Mouse (Mus musculus) lung, adult 18-20 months (tissue): ENCODE results near the gene Tpd52l1.
A peak's percentile ranks its signal among the peaks of the same experiment; 100 is the strongest.

ENCODE experiments used
- DNase-seq, 2 experiments: peaks; one replicate each; pipeline ENCODE4 v3.0.0; 2022; ENCODE audit warnings: mixed read lengths in 2 of 2

Gene Tpd52l1

DNA sequence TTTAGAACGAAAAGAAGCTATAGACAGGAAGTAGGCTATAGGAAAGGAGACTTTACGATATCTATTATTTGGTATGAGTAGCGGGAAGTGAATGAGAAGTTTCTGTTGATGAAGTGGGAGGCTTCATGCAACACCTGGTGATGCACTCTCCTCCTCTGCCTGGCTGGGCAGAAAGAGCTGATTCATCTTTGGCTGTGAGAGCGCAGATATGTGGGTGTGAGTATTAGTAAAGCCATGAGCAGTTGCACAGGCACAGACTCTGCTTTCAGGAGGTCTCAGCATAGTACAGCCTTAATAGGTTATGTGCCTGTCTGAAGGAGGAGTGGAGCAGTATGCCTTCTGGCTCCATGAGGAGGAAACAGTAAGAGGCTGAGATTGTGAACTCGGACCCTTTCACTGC is 109.3 kb downstream of the Tpd52l1 start:
- no peak for DNase-seq

DNA sequence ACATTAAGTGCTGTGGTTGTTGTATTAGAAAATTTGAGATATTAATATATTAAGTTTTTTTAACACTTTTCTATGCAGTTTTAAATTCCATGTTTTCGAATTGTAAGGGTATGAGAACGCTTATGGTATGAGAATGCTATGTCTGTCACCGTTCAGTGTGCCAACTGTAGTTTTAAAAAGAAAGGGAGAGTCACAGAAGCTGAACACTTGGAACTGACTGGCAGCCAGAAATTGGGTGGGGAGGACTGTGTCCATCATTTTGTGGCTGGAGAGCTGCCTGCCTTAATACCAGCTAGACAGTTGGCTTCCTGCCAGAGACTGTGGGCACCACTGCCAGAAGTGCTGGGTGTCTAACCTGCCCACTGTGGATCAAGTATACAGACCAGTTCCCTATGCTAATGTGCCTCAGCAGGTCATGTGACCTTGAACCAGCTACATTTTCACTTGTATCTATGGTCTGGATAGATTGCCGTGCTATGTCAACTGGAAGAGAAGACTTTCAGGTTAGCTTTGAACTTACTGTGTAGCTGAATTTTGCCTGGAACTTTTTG is 114.5 kb downstream of the Tpd52l1 start:
- DNase-seq: no peak

DNA sequence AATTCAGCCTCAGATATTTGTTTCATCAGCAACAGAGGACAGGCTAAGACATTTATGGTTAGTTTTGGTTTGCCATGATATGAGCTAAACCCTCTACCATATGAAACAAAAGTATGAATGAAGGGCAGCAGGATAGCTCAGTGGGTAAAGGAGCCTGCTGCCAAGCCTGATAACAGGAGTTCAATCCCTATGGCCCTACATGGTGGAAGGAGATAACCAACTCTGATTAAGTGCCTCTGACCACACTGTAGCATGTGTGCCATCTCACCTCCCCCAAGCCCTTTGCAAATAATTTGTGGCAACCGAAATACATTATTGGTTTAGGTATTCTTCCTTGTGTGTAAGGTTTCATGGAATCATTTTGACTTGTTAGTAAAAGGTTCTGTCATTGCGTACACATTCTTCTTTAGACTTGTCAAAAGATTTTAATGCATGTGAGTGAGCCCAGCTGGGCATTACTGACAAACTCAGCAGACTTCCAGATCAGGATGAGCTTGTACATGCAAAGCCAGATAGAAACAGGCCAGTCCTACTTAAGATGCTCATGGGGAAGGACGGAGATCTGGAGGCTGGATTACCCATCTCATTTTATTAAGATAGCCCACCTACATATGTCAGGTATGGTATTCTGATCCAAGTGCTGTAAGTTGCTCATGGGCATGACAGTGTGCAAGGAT is 115.3 kb downstream of the Tpd52l1 start:
- no peak for DNase-seq

DNA sequence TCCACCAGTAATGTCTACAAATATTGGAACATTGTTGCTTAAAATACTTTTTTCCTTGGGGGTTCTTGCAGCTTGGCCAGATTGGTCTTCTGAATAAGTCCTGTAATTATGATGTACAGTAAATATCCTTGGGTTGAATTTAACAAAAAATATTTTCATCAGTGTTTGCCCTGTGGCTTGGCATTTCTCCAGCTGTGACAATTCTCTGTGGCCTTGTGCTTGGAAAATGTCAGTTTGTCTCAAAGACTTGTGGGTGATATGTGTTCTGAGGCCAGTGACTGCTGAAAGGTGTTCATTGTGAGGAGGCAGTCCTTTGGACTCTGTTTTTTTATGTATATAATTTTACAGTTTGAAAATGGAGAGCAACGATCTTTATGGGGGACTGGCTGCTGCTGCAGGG is 116.3 kb downstream of the Tpd52l1 start:
- DNase-seq: no peak

DNA sequence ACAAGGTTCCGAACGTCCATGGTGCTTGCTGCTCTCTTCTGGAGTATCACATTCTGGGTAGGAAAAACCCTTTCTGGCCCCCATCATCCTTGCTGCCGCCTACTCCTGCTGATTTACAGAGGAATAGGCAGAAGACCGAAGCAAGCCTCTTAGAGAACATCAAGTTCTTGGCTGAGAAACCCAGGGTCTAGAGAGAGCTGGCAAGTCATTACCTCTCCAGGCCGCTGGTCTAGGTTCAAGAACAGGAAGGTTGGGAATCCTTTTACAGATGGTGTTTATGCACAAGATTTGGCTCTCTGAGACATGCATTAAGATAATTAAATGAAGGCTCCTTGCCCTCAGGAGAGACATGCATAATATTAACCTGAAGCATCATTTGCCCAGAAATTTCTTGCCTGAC is 127.3 kb downstream of the Tpd52l1 start:
- DNase-seq: no peak

DNA sequence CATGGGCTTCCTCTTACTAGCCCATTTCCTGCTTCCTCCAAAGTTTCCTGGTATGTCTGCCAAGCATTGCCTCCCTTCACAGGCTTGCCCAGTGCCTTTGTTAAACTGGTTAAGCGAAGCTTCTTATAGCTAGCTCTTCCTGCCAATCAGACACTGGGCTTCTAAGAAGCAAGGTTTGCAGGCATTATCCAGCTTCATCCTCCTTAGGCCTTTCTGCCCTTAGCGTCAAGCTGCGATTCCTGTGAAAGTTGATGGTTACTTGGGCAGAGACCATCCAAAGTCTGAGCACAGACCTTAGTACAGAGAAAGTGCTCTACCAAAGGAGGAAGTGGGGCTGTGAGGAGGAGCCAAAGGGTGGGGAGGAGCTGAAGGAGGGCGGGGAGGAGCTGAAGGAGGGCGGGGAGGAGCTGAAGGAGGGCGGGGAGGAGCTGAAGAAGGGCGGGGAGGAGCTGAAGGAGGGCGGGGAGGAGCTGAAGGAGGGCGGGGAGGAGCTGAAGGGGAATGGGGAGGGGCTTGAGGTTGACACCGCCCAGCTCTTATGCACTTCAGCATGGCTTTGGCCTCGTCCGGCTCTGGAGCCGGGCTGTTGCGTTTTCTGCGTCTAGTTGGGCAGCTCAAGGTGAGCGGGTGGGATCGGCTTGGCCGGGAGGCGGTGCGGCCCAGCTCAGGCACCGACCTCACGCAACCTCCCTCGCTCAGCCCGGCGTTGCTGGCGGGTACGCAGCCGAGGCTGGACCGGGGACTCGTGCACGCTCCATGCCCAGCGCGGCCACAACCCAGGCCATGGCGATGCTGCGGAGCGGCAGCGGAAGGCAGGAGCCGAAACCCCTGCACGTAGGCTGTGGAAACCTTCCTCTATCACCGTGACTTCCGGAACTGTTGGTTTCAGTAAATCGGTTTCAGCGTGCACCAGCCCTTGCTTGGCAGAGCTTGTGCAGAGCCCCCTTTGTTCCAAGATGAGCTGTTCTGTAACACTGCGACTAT is 132.6 kb downstream of the Tpd52l1 start, which contains the start of gene Hddc2:
TSS of gene Hddc2 (plus strand) at position 519 of the 984 bp plus-strand sequence.
- peak; percentile 73 to 75 for DNase-seq

DNA sequence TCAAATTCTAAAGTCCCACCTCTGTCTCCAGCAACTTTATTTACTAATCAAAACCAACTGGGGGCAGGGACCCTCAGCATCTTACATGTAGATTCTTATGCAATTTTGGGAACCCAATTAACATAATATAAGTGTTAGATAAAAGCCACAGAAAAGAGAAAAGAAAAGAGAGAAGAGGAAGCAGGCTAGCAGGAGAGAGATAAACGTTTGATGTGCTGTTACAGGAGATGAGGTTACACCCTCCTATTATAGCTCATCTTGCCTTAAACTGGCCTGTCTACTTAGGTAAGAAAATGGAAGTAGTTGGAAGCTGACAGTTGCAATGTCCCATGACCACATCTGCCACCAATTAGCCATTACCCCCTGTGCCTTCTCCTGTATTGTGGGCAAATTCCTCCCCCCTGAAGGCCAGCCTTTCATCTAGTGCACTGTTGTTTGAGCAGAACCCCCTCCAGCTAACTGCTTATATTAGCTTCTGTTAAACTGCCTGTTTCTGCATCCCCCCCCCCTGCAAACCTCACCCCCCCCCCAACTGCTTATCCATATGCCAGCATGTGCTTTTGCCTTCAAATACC is 138.6 kb downstream of the Tpd52l1 start:
- DNase-seq: no peak

DNA sequence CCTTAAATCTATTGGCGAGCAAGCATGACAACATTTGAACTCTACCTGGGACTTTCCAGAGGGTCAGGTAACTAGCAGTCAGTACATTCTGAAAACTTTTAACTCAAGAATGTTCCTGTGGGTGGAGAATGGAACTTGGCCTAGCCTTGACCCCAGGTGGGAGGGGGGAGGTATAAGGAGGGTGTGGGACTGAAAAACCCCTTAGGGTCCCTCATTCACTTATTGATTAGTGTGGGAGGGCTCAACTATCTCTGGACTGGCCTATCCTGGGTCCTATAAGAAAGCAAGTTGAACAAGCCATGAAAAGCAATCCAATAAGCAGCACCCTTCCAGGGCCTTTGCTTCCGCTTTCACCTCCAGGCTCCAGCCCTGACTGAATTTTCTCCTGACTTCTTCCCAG is 142.3 kb downstream of the Tpd52l1 start:
- no peak for DNase-seq

DNA sequence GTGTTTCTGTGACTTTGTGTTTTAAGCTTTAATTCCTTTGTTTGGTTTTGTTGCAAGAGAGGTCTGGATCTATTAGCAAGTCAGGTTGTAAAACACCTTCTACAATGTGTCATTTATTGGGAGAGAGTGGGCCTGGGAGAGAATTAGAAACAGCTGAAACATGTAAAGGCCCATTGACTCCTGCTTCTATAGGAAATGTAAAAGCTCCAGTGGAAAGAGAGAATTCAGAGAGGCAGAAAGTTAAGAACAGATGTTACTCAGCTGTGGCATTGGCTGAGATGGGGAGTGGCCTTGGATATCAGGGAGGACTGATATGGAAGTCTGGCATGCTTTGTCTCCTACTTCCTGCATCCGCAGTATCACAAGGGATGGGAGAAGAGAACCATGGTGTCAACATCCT is 145.5 kb downstream of the Tpd52l1 start:
- DNase-seq: no peak

DNA sequence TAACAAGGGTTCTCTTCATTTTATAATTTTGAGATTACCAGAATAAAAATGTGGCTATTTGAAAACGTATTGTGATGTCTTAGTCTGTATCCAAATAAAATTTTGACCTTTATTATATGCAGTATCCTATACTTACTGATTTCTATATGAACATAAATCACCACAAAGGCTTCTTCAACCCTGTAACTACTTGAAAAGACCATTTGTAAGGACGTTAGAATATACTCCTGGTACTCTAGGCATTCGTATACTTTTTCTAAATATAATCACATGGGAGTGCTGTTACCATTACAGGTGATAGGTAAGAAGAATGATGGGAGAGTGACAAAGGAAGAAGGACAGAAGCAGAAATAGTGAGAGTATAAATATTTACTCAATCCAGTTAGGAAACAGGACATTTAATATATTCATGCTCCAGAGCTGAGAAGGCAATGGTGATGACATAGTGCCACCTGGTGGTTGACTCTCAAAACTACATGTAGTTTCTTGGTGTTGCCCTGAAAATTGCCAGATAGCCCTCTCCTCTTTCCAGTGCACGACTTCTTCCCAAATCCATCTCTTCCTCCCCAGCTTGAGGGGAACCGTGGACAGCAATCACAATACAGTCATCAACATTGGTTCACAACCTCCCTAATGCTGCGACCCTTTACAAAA is 146.7 kb downstream of the Tpd52l1 start:
- DNase-seq: peak; percentile 32 to 53

DNA sequence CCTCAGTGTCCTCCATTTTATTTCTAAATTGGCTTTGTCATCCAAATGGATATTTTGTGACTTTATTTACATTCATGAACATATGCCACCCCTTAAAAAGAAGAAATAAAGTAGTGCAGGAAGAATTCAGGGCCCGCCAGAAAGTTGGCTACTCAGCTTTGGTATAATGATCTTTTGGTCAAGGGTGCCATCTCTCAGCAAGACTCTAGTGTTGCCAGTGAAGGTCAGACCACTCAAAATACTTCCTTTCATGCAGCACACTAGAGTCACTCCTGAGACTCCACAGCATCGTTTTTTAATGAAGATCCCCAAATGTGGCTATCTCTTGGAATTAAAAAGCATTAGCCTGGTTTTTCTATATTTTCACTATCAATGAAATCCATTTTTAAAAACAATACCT is 147.5 kb downstream of the Tpd52l1 start:
- DNase-seq: no peak

DNA sequence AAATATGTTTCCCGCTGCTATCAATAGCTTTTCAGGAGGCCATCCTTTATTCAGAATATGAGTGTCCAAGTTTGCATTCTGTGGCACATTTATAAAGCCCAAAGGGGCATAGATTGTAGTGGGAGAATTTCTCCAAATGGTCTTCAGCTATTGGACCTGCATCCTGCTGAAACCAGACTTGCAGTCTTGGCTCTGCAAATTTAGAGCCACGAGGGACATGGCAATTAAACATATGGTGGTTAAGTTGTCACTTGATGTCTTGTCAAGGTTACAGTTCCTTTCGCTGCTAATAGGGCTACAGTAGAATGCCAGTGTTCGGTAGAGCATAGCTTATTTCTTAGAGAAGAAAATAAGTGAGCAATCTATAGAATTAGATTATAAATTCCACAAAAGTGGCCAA is 148.7 kb downstream of the Tpd52l1 start:
- no peak for DNase-seq

DNA sequence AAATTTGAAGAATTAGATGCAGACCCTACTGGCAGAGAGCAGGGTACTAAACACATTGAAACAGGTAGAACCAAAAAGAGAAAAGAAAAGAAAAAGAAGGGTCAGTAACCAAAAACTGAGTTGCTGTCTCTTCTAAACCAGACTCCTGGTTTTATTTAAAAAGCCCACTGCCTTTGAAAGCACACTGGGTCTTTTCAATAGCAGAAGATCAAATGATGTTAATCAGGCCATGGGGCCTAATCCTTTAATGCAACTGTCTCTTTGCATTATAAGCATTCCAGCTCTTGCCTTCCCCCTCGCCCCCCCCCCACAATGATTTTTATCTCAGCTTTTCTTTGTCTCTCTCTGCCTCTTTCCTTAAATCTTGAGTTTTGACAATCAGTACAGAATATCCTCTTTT is 149.3 kb downstream of the Tpd52l1 start:
- no peak for DNase-seq

DNA sequence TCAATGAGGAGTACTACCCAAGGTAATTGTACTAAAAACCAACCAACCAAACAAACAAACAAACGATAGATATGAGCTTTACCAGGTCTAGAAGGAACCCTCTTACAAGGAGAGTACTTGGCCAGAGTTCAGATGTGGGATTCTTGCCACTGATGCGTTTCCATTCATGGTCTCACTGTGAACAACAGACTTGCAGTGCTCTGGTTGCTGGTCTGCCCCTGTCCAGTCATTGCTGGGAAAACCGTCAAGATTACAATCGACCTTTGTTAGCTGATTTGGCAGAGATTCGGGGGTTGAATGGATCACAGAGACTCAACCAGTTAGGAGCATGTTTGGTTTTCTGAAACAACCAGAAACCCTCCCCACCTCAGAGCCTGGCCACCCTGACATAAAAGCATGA is 150.1 kb downstream of the Tpd52l1 start:
- DNase-seq: no peak

DNA sequence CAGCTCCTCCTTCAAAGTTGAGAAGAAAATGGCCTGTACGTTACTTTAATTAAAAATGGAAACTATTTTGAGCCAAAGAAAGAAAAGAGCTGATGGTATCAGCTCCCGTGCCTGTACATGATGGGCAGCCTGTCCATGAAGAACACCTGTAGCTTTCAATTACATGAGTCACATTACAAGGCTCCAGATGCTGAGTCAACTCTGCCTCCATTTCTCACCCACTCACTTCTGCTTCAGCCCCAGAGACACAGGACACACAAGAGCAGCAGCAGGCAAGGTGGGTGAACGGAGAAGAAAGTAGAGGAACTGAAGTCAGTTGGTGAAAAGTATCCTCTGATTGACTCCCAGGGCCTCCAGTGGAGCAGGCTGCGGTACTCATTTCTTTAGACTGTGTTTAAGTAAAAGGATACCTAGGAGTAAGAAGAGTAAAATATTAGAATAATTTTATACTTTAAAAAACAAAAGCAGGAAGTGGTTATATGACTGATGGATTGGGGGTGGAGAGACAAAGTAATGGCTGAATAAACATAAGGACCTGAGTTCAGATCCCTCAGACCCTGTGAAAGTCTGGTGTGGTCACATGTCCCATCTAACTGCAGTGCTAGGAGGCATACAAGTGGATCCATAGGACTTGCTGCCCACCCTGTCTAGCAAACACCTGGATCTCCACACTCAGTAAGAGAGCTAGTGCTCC is 156.9 kb downstream of the Tpd52l1 start:
- no peak for DNase-seq

DNA sequence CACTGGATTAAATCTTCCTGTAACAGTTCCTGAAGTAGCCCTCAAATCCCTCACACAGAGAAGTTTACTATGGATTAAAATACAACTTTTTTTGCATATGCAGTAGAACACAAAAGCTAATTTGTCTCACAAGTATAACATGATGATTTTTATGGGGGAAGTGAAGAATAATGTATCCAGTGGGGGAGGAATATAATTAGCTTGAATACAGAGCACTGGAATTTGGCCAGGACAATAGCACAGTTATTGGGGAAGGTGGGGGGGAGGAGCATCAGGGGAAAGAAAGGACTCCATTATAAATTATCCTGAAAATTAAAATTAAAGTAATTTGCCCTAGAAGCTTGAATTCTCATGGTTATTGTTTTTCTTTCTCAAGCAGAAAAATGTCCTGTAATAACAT is 158.0 kb downstream of the Tpd52l1 start:
- DNase-seq: no peak
